Mouse (Mus musculus) CH12.LX (cell line): ENCODE measurements around the gene Kctd7. TPM values are rescaled to one million over a fixed set of nuclear protein-coding genes. Genes with fewer than 3 reads are reported as not detected.
A peak's percentile ranks its signal among the peaks of the same experiment; 100 is the strongest.

Experiments used
- DNase-seq: peaks from one replicate; pipeline ENCODE4 v3.0.0-alpha.2; 2013; ENCODE audit errors: extremely low read depth
- H3K27ac ChIP-seq: 2 replicates; pipeline ENCODE4 v1.5.1; 2012; ENCODE audit warnings: low read depth, mild to moderate bottlenecking, control low read depth, moderate library complexity; ENCODE audit not compliant: insufficient read depth
- H3K27me3 ChIP-seq: replicated peaks from 2 replicates; pipeline ENCODE3; 2012; ENCODE audit warnings: inconsistent platforms
- H3K36me3 ChIP-seq, 2 experiments: replicated peaks in 1 of 2; 2 replicates each; pipeline versions ENCODE3 to v1.6.1; 2012; ENCODE audit warnings: inconsistent platforms in 1 of 2, low read length in 1 of 2, mild to moderate bottlenecking in 1 of 2, mixed read lengths in 1 of 2, moderate library complexity in 1 of 2; ENCODE audit not compliant: control insufficient read depth in 1 of 2, insufficient read depth in 1 of 2
- H3K4me1 ChIP-seq, 2 experiments: 2 replicates each; pipeline ENCODE4 v1.6.1; 2012; ENCODE audit warnings: inconsistent platforms in 1 of 2, moderate library complexity in 1 of 2; ENCODE audit not compliant: insufficient read depth in 2 of 2, control insufficient read depth in 1 of 2
- H3K4me2 ChIP-seq: 2 replicates; pipeline ENCODE4 v1.6.1; 2012; ENCODE audit warnings: low read depth, mild to moderate bottlenecking, control low read depth; ENCODE audit not compliant: poor library complexity, insufficient read depth, severe bottlenecking
- H3K4me3 ChIP-seq, 3 experiments: fragments of 150-350 bp in 1 of 3; sonication (generic) in 1 of 3; replicated peaks in 1 of 3; 2 replicates each; pipeline versions ENCODE3 to v1.5.1; 2011 to 2012; ENCODE audit warnings: low read depth in 2 of 3, low read length in 2 of 3, mild to moderate bottlenecking in 2 of 3, moderate library complexity in 2 of 3, control low read depth in 1 of 3, improper control_type of control experiment in 1 of 3, inconsistent platforms in 1 of 3, mixed read lengths in 1 of 3; ENCODE audit not compliant: poor library complexity in 1 of 3
- H3K79me2 ChIP-seq: replicated peaks from 2 replicates; pipeline ENCODE4 v1.6.1; 2012; ENCODE audit warnings: mild to moderate bottlenecking, moderate library complexity; ENCODE audit not compliant: control insufficient read depth, poor library complexity, insufficient read depth, severe bottlenecking; ENCODE audit errors: extremely low read depth
- H3K9ac ChIP-seq: 2 replicates; pipeline ENCODE4 v1.6.1; 2012; ENCODE audit warnings: low read depth, mild to moderate bottlenecking, control low read depth, moderate library complexity; ENCODE audit not compliant: insufficient read depth
- H3K9me3 ChIP-seq: replicated peaks from 2 replicates; pipeline ENCODE3; 2012; ENCODE audit warnings: low read length, inconsistent platforms, mixed read lengths
- BHLHE40 ChIP-seq: IDR thresholded peaks from 2 replicates; pipeline ENCODE4 v1.6.1; 2011; ENCODE audit warnings: mild to moderate bottlenecking, low read depth, low read length, improper control_type of control experiment
- CHD1 ChIP-seq: IDR thresholded peaks from 2 replicates; pipeline ENCODE4 v1.6.1; 2012; ENCODE audit warnings: low read depth, low read length, improper control_type of control experiment, inconsistent platforms
- CHD2 ChIP-seq: IDR thresholded peaks from 2 replicates; pipeline ENCODE4 v1.6.1; 2011; ENCODE audit warnings: low read length, improper control_type of control experiment
- CTCF ChIP-seq, 2 experiments: IDR thresholded peaks in 1 of 2; conservative IDR thresholded peaks in 1 of 2; 2 replicates each; pipeline ENCODE4 v1.5.1; 2011 to 2012; ENCODE audit warnings: low read depth in 2 of 2, low read length in 2 of 2, improper control_type of control experiment in 1 of 2, inconsistent platforms in 1 of 2, mild to moderate bottlenecking in 1 of 2, moderate library complexity in 1 of 2
- ELF1 ChIP-seq: IDR thresholded peaks from 2 replicates; pipeline ENCODE4 v1.6.1; 2014; ENCODE audit warnings: low read depth, mild to moderate bottlenecking, inconsistent platforms, low read length, improper control_type of control experiment
- KAT2A ChIP-seq: IDR thresholded peaks from 2 replicates; pipeline ENCODE4 v1.6.1; 2012; ENCODE audit warnings: low read length, improper control_type of control experiment, inconsistent platforms; ENCODE audit not compliant: insufficient replicate concordance
- MAFK ChIP-seq: IDR thresholded peaks from 2 replicates; pipeline ENCODE4 v1.6.1; 2011; ENCODE audit warnings: low read length, improper control_type of control experiment; ENCODE audit not compliant: insufficient replicate concordance
- MXI1 ChIP-seq: IDR thresholded peaks from 2 replicates; pipeline ENCODE4 v1.6.1; 2011; ENCODE audit warnings: mild to moderate bottlenecking, low read depth, low read length, improper control_type of control experiment
- NELFE ChIP-seq: IDR thresholded peaks from 2 replicates; pipeline ENCODE4 v1.6.1; 2011; ENCODE audit warnings: low read depth, low read length, improper control_type of control experiment
- POLR2AphosphoS2 ChIP-seq: IDR thresholded peaks from 2 replicates; pipeline ENCODE4 v1.6.1; 2011; ENCODE audit warnings: low read depth, low read length, improper control_type of control experiment
- RCOR1 ChIP-seq: conservative IDR thresholded peaks from 2 replicates; pipeline ENCODE4 v1.6.1; 2012; ENCODE audit warnings: low read depth, mild to moderate bottlenecking, inconsistent platforms, low read length, improper control_type of control experiment
- TBP ChIP-seq: conservative IDR thresholded peaks from 2 replicates; pipeline ENCODE4 v1.6.1; 2011; ENCODE audit warnings: low read depth, low read length, improper control_type of control experiment
- TCF12 ChIP-seq: IDR thresholded peaks from 2 replicates; pipeline ENCODE4 v1.6.1; 2014; ENCODE audit warnings: low read depth, mild to moderate bottlenecking, inconsistent platforms, low read length, improper control_type of control experiment
- USF1 ChIP-seq: IDR thresholded peaks from 2 replicates; pipeline ENCODE4 v1.6.1; 2014; ENCODE audit warnings: low read depth, mild to moderate bottlenecking, inconsistent platforms, low read length, improper control_type of control experiment
- USF2 ChIP-seq: conservative IDR thresholded peaks from 2 replicates; pipeline ENCODE4 v1.6.1; 2011; ENCODE audit warnings: low read depth, low read length, improper control_type of control experiment
- ZNF384 ChIP-seq: IDR thresholded peaks from 2 replicates; pipeline ENCODE4 v1.6.1; 2012; ENCODE audit warnings: low read depth, low read length, improper control_type of control experiment, inconsistent platforms
- dilution Hi-C: fragments of 300-500 bp; cut with MboI; formaldehyde crosslinking; loops from 2 replicates; pipeline ENCODE4 v1.14.3; 2020; ENCODE audit warnings: low sequenced_read_pairs; ENCODE audit not compliant: extremely low pct_unique_long_range_greater_than_20kb, extremely low pct_ligation_motif_present
- in situ Hi-C: fragments of 300-500 bp; cut with MboI; formaldehyde crosslinking; loops from 3 replicates; pipeline ENCODE4 v1.14.3; 2019; ENCODE audit warnings: low sequenced_read_pairs, low pct_ligation_motif_present, low pct_unique_long_range_greater_than_20kb, mixed read lengths
- polyA plus RNA-seq: library from polyadenylated mRNA; unstranded; fragments of >175 nt; gene quantifications from 2 replicates; pipeline ENCODE4 v1.2.1, GENCODE M21; 2012; ENCODE audit warnings: low read depth; ENCODE audit not compliant: insufficient read length
- total RNA-seq, 2 experiments: library from RNA; depleted of rRNA; stranded (reverse); fragments of 300-350 nt in 1 of 2; fragments of >200 nt in 1 of 2; gene quantifications; 2 replicates each; pipeline ENCODE4 v1.2.3; 2012 to 2014

The Kctd7 gene
- total and polyA plus RNA-seq, 3 experiments = 2.8 to 4.3 (median 3.3) TPM

DNA sequence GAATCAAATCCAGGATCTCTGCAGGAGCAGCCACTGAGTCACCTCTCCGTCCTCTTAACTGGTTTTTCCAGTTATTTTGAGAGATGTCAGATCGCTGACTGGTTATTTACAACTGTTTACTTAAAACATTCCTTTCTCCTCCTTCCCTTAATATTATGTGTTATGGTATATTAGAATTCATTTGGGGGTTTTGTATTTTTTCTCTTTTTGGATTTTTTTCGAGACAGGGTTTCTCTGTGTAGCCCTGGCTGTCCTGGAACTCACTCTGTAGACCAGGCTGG is 37.8 kb downstream of the Kctd7 start:
- Histone ChIP-seq H3K36me3 (peaks cover 2 to 24% of the 10 kb centered on the region in 2 experiments), H3K27me3 (no peaks in the 10 kb centered on the region), H3K4me3 (no peak overlapping the region), H3K4me1 (peaks cover 41 to 91% of the 10 kb centered on the region in 2 experiments), H3K9me3 (no peaks in the 10 kb centered on the region), H3K79me2 (peaks cover 74% of the 10 kb centered on the region), H3K27ac (peak overlapping the region; percentile 75), H3K4me2 (peak overlapping the region; percentile 81), H3K9ac (no peak overlapping the region)
- no peak for DNase-seq
- dilution Hi-C loops = no loop called here
- in situ Hi-C loops = no loop called here
- TF ChIP-seq USF2 = no peak
- peak; percentile 40; the same call in 1 of the 2 replicates for TF ChIP-seq RCOR1

GRCm38 (mm10) chr5:130184193-130184856 is 39.7 kb downstream of the Kctd7 start:
- Histone ChIP-seq H3K4me3 (peak overlapping the region in 1 of 3 experiments; percentile 11), H3K27ac (peak overlapping the region; percentile 20; the same call in 1 of the 2 replicates), H3K36me3 (peaks cover 11 to 40% of the 10 kb centered on the region in 2 experiments), H3K4me2 (no peak overlapping the region), H3K9me3 (no peaks in the 10 kb centered on the region), H3K4me1 (peaks cover 37 to 76% of the 10 kb centered on the region in 2 experiments), H3K9ac (no peak overlapping the region), H3K27me3 (no peaks in the 10 kb centered on the region), H3K79me2 (peaks cover 59% of the 10 kb centered on the region)
- no peak for DNase-seq
- in situ Hi-C loops (no loop called here), dilution Hi-C loops (no loop called here)
- TF ChIP-seq NELFE = no peak
- no peak for TF ChIP-seq ZNF384
- no peak for TF ChIP-seq KAT2A
- TF ChIP-seq TCF12 = no peak
- no peak for TF ChIP-seq RCOR1
- TF ChIP-seq USF1 = no peak
- no peak for TF ChIP-seq MXI1
- TF ChIP-seq POLR2AphosphoS2 = no peak
- no peak for TF ChIP-seq CTCF (conservative IDR thresholded peaks at IDR 0.05 in 1 of 2, IDR thresholded peaks at IDR 0.05 in 1 of 2; ENCODE audit: low read depth in 2 of 2, low read length in 2 of 2)
- no peak for TF ChIP-seq ELF1
- no peak for TF ChIP-seq BHLHE40
- no peak for TF ChIP-seq TBP
- TF ChIP-seq CHD1 = no peak
- no peak for TF ChIP-seq MAFK
- TF ChIP-seq CHD2 = no peak
